Comparison of ENCODE assay signal across 21 mouse cellular contexts in the genomic region with DNA sequence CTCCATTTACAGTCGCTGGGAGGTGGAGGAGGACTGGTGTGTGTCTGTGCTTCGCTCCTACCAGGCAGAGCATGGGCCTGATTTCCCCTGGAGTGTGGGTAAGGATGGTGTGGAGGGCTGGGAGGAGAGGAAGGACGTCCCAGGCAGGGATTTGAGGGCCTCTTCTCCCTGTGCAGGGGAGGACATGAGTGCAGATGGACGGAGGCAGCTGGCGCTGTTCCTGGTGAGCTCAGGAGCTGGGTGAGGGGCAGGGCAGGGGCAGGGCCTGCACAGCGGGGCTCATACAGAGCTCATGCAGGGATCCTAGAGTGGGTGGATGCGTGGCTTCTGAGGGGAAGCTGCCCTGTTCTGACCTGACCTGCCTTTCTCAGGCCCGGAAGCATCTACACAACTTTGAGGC. TPM values are rescaled to one million over a fixed set of nuclear protein-coding genes. Genes with fewer than 3 reads are reported as not detected.
DNase-seq lines count a peak whose midpoint lies in the region; ATAC-seq and TF ChIP-seq lines count a peak whose summit lies in the region.
"Had no signal": no experiment of that assay in that cellular context is flagged by ENCODE, and none has a peak within 500 bp of the region (broad histone marks: within the 10 kb centered on the region; RNA-seq: fewer than 3 reads in every experiment).

No protein-coding gene starts in this region.

- H3K9ac ChIP-seq in hindbrain, embryonic 13.5 days, result 0 out of 2 replicates have a peak overlapping the region, but pooled peaks have one; percentile 24
- H3K9ac ChIP-seq in hindbrain, postnatal 0 days (replicated peaks; ENCODE audit: low read length), result no peak overlapping the region
- H3K9ac ChIP-seq in MEL (ENCODE audit: control insufficient read depth, low read depth, low read length, poor library complexity, severe bottlenecking), result peak overlapping the region; percentile 64; the same call in 1 of the 2 replicates
- no peak overlapping the region; the same call in 1 of the 2 replicates for H3K9ac ChIP-seq in intestine, embryonic 16.5 days (ENCODE audit: low read depth, low read length)
- H3K9ac ChIP-seq: embryonic facial prominence, embryonic 12.5 days; hindbrain, embryonic 14.5 days had no signal

- TF ChIP-seq CTCF in hindbrain, postnatal 0 days (IDR thresholded peaks at IDR 0.05; ENCODE audit: low read depth), result no peak
- TF ChIP-seq CTCF in MEL (IDR thresholded peaks at IDR 0.05 in 2 of 3, conservative IDR thresholded peaks at IDR 0.05 in 1 of 3; ENCODE audit: control insufficient read depth in 1 of 3, insufficient read depth in 1 of 3, low read depth in 2 of 3, low read length in 3 of 3, poor library complexity in 1 of 3, severe bottlenecking in 1 of 3), result no peak

- no peaks in the 10 kb centered on the region for H3K9me3 ChIP-seq in hindbrain, embryonic 13.5 days
- no peaks in the 10 kb centered on the region for H3K9me3 ChIP-seq in hindbrain, postnatal 0 days (ENCODE audit: low read length)
- no peaks in the 10 kb centered on the region for H3K9me3 ChIP-seq in MEL (replicated peaks; ENCODE audit: insufficient read depth, low read length)
- no peaks in the 10 kb centered on the region for H3K9me3 ChIP-seq in intestine, embryonic 16.5 days (ENCODE audit: control insufficient read depth, low read length)
- H3K9me3 ChIP-seq: embryonic facial prominence, embryonic 12.5 days had no signal

- no peak for TF ChIP-seq RAD21 in MEL (IDR thresholded peaks at IDR 0.05; ENCODE audit: low read depth, low read length)

- no peak overlapping the region for H3K4me3 ChIP-seq in hindbrain, embryonic 13.5 days
- no peak overlapping the region for H3K4me3 ChIP-seq in hindbrain, postnatal 0 days (ENCODE audit: low read length)
- no peak overlapping the region for H3K4me3 ChIP-seq in MEL (ENCODE audit: control insufficient read depth in 1 of 2, insufficient read depth in 1 of 2, low read depth in 2 of 2, low read length in 2 of 2)
- no peak overlapping the region for H3K4me3 ChIP-seq in intestine, embryonic 16.5 days (ENCODE audit: low read length)
- H3K4me3 ChIP-seq: embryonic facial prominence, embryonic 12.5 days had no signal

- H3K36me3 ChIP-seq in hindbrain, embryonic 13.5 days, result peaks cover 70% of the 10 kb centered on the region
- H3K36me3 ChIP-seq in hindbrain, postnatal 0 days (ENCODE audit: insufficient read depth, low read length), result peaks cover 63% of the 10 kb centered on the region
- H3K36me3 ChIP-seq in MEL (ENCODE audit: control insufficient read depth in 1 of 2, insufficient read depth in 2 of 2, low read length in 2 of 2), result peaks cover 0 to 31% of the 10 kb centered on the region in 2 experiments
- H3K36me3 ChIP-seq in intestine, embryonic 16.5 days (ENCODE audit: control insufficient read depth, insufficient read depth, low read length), result peaks cover 18% of the 10 kb centered on the region

- DNase-seq in cerebellum, postnatal 10 days, result peak; percentile 61 to 70
- no peak for DNase-seq in cerebellum, adult 11-12 months
- DNase-seq in hindbrain, postnatal 0 days (ENCODE audit: low spot score), result no peak
- no peak for DNase-seq in MEL (ENCODE audit: low read depth, low spot score)
- no peak for DNase-seq in ovary, adult 18-20 months (ENCODE audit: low spot score)
- no peak for DNase-seq in adrenal gland, adult 2 months
- DNase-seq: cerebellum, postnatal 36 days; lung, postnatal 4 days; midbrain, embryonic 14.5 days; thymus, postnatal 25 days had no signal

- 76% methylated on average over 8 of the region's 8 CpGs for WGBS in hindbrain, embryonic 13.5 days
- 67% methylated on average over 7 of the region's 8 CpGs for WGBS in hindbrain, postnatal 0 days
- WGBS in intestine, embryonic 16.5 days, result 66% methylated on average over 8 of the region's 8 CpGs

- H3K27ac ChIP-seq in hindbrain, embryonic 13.5 days, result no peak overlapping the region
- no peak overlapping the region for H3K27ac ChIP-seq in hindbrain, postnatal 0 days
- peak overlapping the region; percentile 96 for H3K27ac ChIP-seq in MEL (ENCODE audit: control insufficient read depth, low read depth, low read length)
- peak overlapping the region; percentile 38; the same call in 1 of the 2 replicates for H3K27ac ChIP-seq in intestine, embryonic 16.5 days (ENCODE audit: low read length)
- H3K27ac ChIP-seq: embryonic facial prominence, embryonic 12.5 days; hindbrain, embryonic 14.5 days had no signal

- no peaks in the 10 kb centered on the region for H3K79me2 ChIP-seq in MEL (ENCODE audit: control insufficient read depth, insufficient read depth, low read length, poor library complexity)

- no peak for TF ChIP-seq POLR2A in MEL (IDR thresholded peaks at IDR 0.05; ENCODE audit: control insufficient read depth in 1 of 2, insufficient read depth in 1 of 2, low read depth in 1 of 2, low read length in 2 of 2, poor library complexity in 1 of 2)

- no peak overlapping the region for H3K4me2 ChIP-seq in hindbrain, embryonic 13.5 days
- H3K4me2 ChIP-seq in hindbrain, postnatal 0 days (ENCODE audit: low read depth, low read length), result no peak overlapping the region
- no peak overlapping the region for H3K4me2 ChIP-seq in intestine, embryonic 16.5 days (ENCODE audit: low read depth, low read length)
- H3K4me2 ChIP-seq: embryonic facial prominence, embryonic 12.5 days; hindbrain, embryonic 14.5 days had no signal

- H3K4me1 ChIP-seq in hindbrain, embryonic 13.5 days (replicated peaks), result peaks cover 7% of the 10 kb centered on the region
- no peaks in the 10 kb centered on the region for H3K4me1 ChIP-seq in hindbrain, postnatal 0 days (ENCODE audit: insufficient read depth, low read length)
- H3K4me1 ChIP-seq in MEL (ENCODE audit: control insufficient read depth in 1 of 2, insufficient read depth in 2 of 2, low read length in 2 of 2), result peaks cover 22 to 36% of the 10 kb centered on the region in 2 experiments
- peaks cover 28% of the 10 kb centered on the region for H3K4me1 ChIP-seq in intestine, embryonic 16.5 days (ENCODE audit: control insufficient read depth, insufficient read depth, low read length)
- H3K4me1 ChIP-seq: embryonic facial prominence, embryonic 12.5 days had no signal

- H3K27me3 ChIP-seq in hindbrain, embryonic 13.5 days, result no peaks in the 10 kb centered on the region
- H3K27me3 ChIP-seq in hindbrain, postnatal 0 days (ENCODE audit: insufficient read depth, low read length), result no peaks in the 10 kb centered on the region
- H3K27me3 ChIP-seq in MEL (ENCODE audit: control insufficient read depth in 1 of 2, insufficient read depth in 2 of 2, low read length in 2 of 2), result no peaks in the 10 kb centered on the region
- H3K27me3 ChIP-seq in intestine, embryonic 16.5 days (replicated peaks; ENCODE audit: control insufficient read depth, insufficient read depth, low read length), result no peaks in the 10 kb centered on the region
- H3K27me3 ChIP-seq: embryonic facial prominence, embryonic 12.5 days had no signal

- no peak for ATAC-seq in hindbrain, embryonic 13.5 days (ENCODE audit: low FRiP score)
- no peak for ATAC-seq in hindbrain, postnatal 0 days
- no peak for ATAC-seq in intestine, embryonic 16.5 days
- ATAC-seq: forebrain, embryonic 14.5 days had no signal

- no peak for TF ChIP-seq EP300 in MEL (IDR thresholded peaks at IDR 0.05; ENCODE audit: low read depth in 1 of 2, low read length in 2 of 2)

RNA-seq across cellular contexts. Expression of gene Ly6g5c, which starts 5.8 kb away (rescaled TPM):
- 0.36 TPM in 1 of 2 replicates, not detected in the other for polyA plus RNA-seq in hindbrain, embryonic 13.5 days (2015; fragmentation: Nextera tagmentation; extraction: Ambion mirVana)
- not detected in 2 replicates for total RNA-seq in hindbrain, postnatal 0 days (2014; rRNA removed)
- not detected in 2 replicates for polyA plus RNA-seq in hindbrain, postnatal 0 days (2015; fragmentation: Nextera tagmentation; extraction: Ambion mirVana)
- total RNA-seq in MEL (2012; rRNA removed), result not detected in 2 replicates
- not detected for polyA plus RNA-seq in MEL (2012; ENCODE audit: insufficient read depth in 1 of 2, insufficient read length in 2 of 2, low read depth in 1 of 2, low replicate concordance in 2 of 2, missing spikeins in 1 of 2)
- polyA plus RNA-seq in intestine, embryonic 16.5 days (2015; fragmentation: Nextera tagmentation; extraction: Ambion mirVana), result not detected in 2 replicates
- total RNA-seq in adrenal gland, adult 2 months (2021), result not detected
- polyA plus RNA-seq in adrenal gland, adult 2 months (2012; rRNA removed), result not detected in 2 replicates
- total RNA-seq: adrenal gland, adult 18-20 months; gastrocnemius, adult 8-10 months; liver, adult 2 months had no signal
- polyA plus RNA-seq: embryonic facial prominence, embryonic 12.5 days; forebrain, embryonic 14.5 days; hindbrain, embryonic 14.5 days; large intestine, adult 2 months; liver, adult 2 months; midbrain, embryonic 14.5 days; neural tube, embryonic 11.5 days; stomach, embryonic 16.5 days had no signal

RNA-seq across cellular contexts. Expression of gene Ly6g5b, which starts 12.9 kb away (rescaled TPM):
- polyA plus RNA-seq in hindbrain, embryonic 13.5 days (2015; fragmentation: Nextera tagmentation; extraction: Ambion mirVana), result 1.1 and 1.9 TPM in 2 replicates
- total RNA-seq in hindbrain, postnatal 0 days (2014; rRNA removed), result 1.7 and 2.0 TPM in 2 replicates
- 0.76 and 1.2 TPM in 2 replicates for polyA plus RNA-seq in hindbrain, postnatal 0 days (2015; fragmentation: Nextera tagmentation; extraction: Ambion mirVana)
- total RNA-seq in MEL (2012; rRNA removed), result 0.49 and 0.65 TPM in 2 replicates
- polyA plus RNA-seq in MEL (2012; ENCODE audit: insufficient read depth in 1 of 2, insufficient read length in 2 of 2, low read depth in 1 of 2, low replicate concordance in 2 of 2, missing spikeins in 1 of 2), result 1 to 10 TPM in 1 of 2 experiments, not detected in 1; 1.4 TPM
- 0.56 and 0.66 TPM in 2 replicates for polyA plus RNA-seq in intestine, embryonic 16.5 days (2015; fragmentation: Nextera tagmentation; extraction: Ambion mirVana)
- under 1 TPM; 0.23 to 0.35 TPM for total RNA-seq in adrenal gland, adult 2 months (2021)
- polyA plus RNA-seq in adrenal gland, adult 2 months (2012; rRNA removed), result 0.42 and 0.52 TPM in 2 replicates
- total RNA-seq: gastrocnemius, adult 8-10 months had no signal

RNA-seq across cellular contexts. Expression of gene Abhd16a, which starts 13.2 kb away (rescaled TPM):
- polyA plus RNA-seq in hindbrain, embryonic 13.5 days (2015; fragmentation: Nextera tagmentation; extraction: Ambion mirVana), result 86.9 and 93.8 TPM in 2 replicates
- 129 and 158 TPM in 2 replicates for total RNA-seq in hindbrain, postnatal 0 days (2014; rRNA removed)
- 121 TPM in 2 replicates for polyA plus RNA-seq in hindbrain, postnatal 0 days (2015; fragmentation: Nextera tagmentation; extraction: Ambion mirVana)
- total RNA-seq in MEL (2012; rRNA removed), result 86.9 and 126 TPM in 2 replicates
- 10 to 100 TPM in 1 of 2 experiments, not detected in 1; 96.1 TPM for polyA plus RNA-seq in MEL (2012; ENCODE audit: insufficient read depth in 1 of 2, insufficient read length in 2 of 2, low read depth in 1 of 2, low replicate concordance in 2 of 2, missing spikeins in 1 of 2)
- polyA plus RNA-seq in intestine, embryonic 16.5 days (2015; fragmentation: Nextera tagmentation; extraction: Ambion mirVana), result 107 and 108 TPM in 2 replicates
- 10 to 100 TPM; 71.8 to 95.8 TPM for total RNA-seq in adrenal gland, adult 2 months (2021)
- 219 and 291 TPM in 2 replicates for polyA plus RNA-seq in adrenal gland, adult 2 months (2012; rRNA removed)

RNA-seq across cellular contexts. Expression of gene Ly6g6f, which starts 16.9 kb away (rescaled TPM):
- 0.19 and 0.28 TPM in 2 replicates for polyA plus RNA-seq in hindbrain, embryonic 13.5 days (2015; fragmentation: Nextera tagmentation; extraction: Ambion mirVana)
- not detected in 2 replicates for total RNA-seq in hindbrain, postnatal 0 days (2014; rRNA removed)
- 0.26 TPM in 1 of 2 replicates, not detected in the other for polyA plus RNA-seq in hindbrain, postnatal 0 days (2015; fragmentation: Nextera tagmentation; extraction: Ambion mirVana)
- total RNA-seq in MEL (2012; rRNA removed), result 1.4 and 3.0 TPM in 2 replicates
- under 1 TPM in 1 of 2 experiments, not detected in 1; 0.88 TPM for polyA plus RNA-seq in MEL (2012; ENCODE audit: insufficient read depth in 1 of 2, insufficient read length in 2 of 2, low read depth in 1 of 2, low replicate concordance in 2 of 2, missing spikeins in 1 of 2)
- polyA plus RNA-seq in intestine, embryonic 16.5 days (2015; fragmentation: Nextera tagmentation; extraction: Ambion mirVana), result 0.16 and 0.23 TPM in 2 replicates
- not detected for total RNA-seq in adrenal gland, adult 2 months (2021)
- not detected in 2 replicates for polyA plus RNA-seq in adrenal gland, adult 2 months (2012; rRNA removed)
- total RNA-seq: adrenal gland, adult 18-20 months; gastrocnemius, adult 8-10 months; liver, adult 2 months had no signal
- polyA plus RNA-seq: midbrain, embryonic 14.5 days had no signal

RNA-seq across cellular contexts. Expression of gene Gpank1, which starts 19.0 kb away (rescaled TPM):
- polyA plus RNA-seq in hindbrain, embryonic 13.5 days (2015; fragmentation: Nextera tagmentation; extraction: Ambion mirVana), result 21.6 and 24.4 TPM in 2 replicates
- 13.1 and 14.1 TPM in 2 replicates for total RNA-seq in hindbrain, postnatal 0 days (2014; rRNA removed)
- polyA plus RNA-seq in hindbrain, postnatal 0 days (2015; fragmentation: Nextera tagmentation; extraction: Ambion mirVana), result 18.1 and 19.1 TPM in 2 replicates
- 44.7 and 44.9 TPM in 2 replicates for total RNA-seq in MEL (2012; rRNA removed)
- polyA plus RNA-seq in MEL (2012; ENCODE audit: insufficient read depth in 1 of 2, insufficient read length in 2 of 2, low read depth in 1 of 2, low replicate concordance in 2 of 2, missing spikeins in 1 of 2), result 10 to 100 TPM in 1 of 2 experiments, not detected in 1; 40.4 TPM
- 16.8 and 21.3 TPM in 2 replicates for polyA plus RNA-seq in intestine, embryonic 16.5 days (2015; fragmentation: Nextera tagmentation; extraction: Ambion mirVana)
- 10 to 100 TPM; 12.4 to 12.8 TPM for total RNA-seq in adrenal gland, adult 2 months (2021)
- 13.3 and 15.8 TPM in 2 replicates for polyA plus RNA-seq in adrenal gland, adult 2 months (2012; rRNA removed)

Comparison
In these comparisons a context has a peak if more than half of its experiments do, and no peak if none do; other contexts are left out.
1. DNase-seq: peak in cerebellum, postnatal 10 days (2 of 2); none in cerebellum, adult 11-12 months (single experiment), hindbrain, postnatal 0 days (single experiment), MEL (single experiment), ovary, adult 18-20 months (single experiment) and adrenal gland, adult 2 months (single experiment).
2. H3K9ac ChIP-seq: peak in hindbrain, embryonic 13.5 days (single experiment) and MEL (single experiment); none in hindbrain, postnatal 0 days (single experiment) and intestine, embryonic 16.5 days (single experiment).
3. H3K27ac ChIP-seq: peak in MEL (single experiment) and intestine, embryonic 16.5 days (single experiment); none in hindbrain, embryonic 13.5 days (single experiment) and hindbrain, postnatal 0 days (single experiment).